In the genomic region with DNA sequence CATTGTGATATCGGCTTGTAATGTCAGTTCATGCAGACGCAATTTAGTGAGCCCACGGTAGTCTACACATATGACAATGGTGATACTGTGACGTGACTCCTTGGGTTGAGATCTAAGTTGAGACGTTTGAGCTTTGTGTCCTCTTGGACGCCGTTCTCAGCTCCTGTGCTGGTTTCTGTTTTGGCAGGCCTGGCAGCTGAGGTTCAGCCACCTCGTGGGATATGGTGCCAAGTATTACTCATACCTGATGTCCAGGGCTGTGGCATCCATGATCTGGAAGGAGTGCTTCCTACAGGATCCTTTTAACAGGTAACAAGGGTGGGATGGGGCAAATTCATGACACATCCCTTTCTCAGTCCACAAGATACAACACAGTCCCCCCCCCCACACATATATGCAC, we compare ENCODE assay signal across 13 mouse cellular contexts.
"Had no signal": no experiment of that assay in that cellular context is flagged by ENCODE, and none has a peak within 500 bp of the region (broad histone marks: within the 10 kb centered on the region; RNA-seq: fewer than 3 reads in every experiment).

No protein-coding gene starts in this region.

- H3K27me3 ChIP-seq: limb, embryonic 12.5 days; liver, embryonic 13.5 days; lung, embryonic 15.5 days; midbrain, embryonic 13.5 days; stomach, embryonic 15.5 days had no signal

- H3K9me3 ChIP-seq: limb, embryonic 12.5 days; liver, embryonic 13.5 days; lung, embryonic 15.5 days; midbrain, embryonic 13.5 days; stomach, embryonic 15.5 days had no signal

- H3K9ac ChIP-seq: limb, embryonic 12.5 days; liver, embryonic 13.5 days; liver, postnatal 0 days; lung, embryonic 15.5 days; midbrain, embryonic 13.5 days; stomach, embryonic 15.5 days had no signal

- ATAC-seq: liver, postnatal 0 days; midbrain, embryonic 13.5 days had no signal

- DNase-seq: kidney, postnatal 25 days; layer of hippocampus, adult 9-11 months; layer of hippocampus, postnatal 36 days; liver; liver, embryonic 13.5 days; liver, postnatal 0 days; right cerebral cortex, postnatal 14 days; thymus, adult 2 months; thymus, postnatal 25 days had no signal

- H3K27ac ChIP-seq: limb, embryonic 12.5 days; liver, embryonic 13.5 days; lung, embryonic 15.5 days; midbrain, embryonic 13.5 days; stomach, embryonic 15.5 days had no signal

- H3K4me2 ChIP-seq: limb, embryonic 12.5 days; liver, embryonic 13.5 days; lung, embryonic 15.5 days; midbrain, embryonic 13.5 days; stomach, embryonic 15.5 days had no signal

- H3K4me1 ChIP-seq: liver, embryonic 13.5 days; lung, embryonic 15.5 days; stomach, embryonic 15.5 days had no signal

- H3K4me3 ChIP-seq: limb, embryonic 12.5 days; liver, embryonic 13.5 days; lung, embryonic 15.5 days; midbrain, embryonic 13.5 days; stomach, embryonic 15.5 days had no signal
